Mouse (Mus musculus) CD4-positive, CD25-positive, alpha-beta regulatory T cell, adult 9 weeks (primary cell): ENCODE results near the gene Vmn2r50. TPM values are rescaled to one million over a fixed set of nuclear protein-coding genes. Genes with fewer than 3 reads are reported as not detected.

ENCODE experiments used
- polyA plus RNA-seq: library from polyadenylated mRNA; unstranded; fragments of 100-300 nt; shearing (Covaris generic); gene quantifications from one replicate; pipeline ENCODE4 v1.2.1, GENCODE M21; 2017

Gene Vmn2r50
- polyA plus RNA-seq, result not detected

DNA sequence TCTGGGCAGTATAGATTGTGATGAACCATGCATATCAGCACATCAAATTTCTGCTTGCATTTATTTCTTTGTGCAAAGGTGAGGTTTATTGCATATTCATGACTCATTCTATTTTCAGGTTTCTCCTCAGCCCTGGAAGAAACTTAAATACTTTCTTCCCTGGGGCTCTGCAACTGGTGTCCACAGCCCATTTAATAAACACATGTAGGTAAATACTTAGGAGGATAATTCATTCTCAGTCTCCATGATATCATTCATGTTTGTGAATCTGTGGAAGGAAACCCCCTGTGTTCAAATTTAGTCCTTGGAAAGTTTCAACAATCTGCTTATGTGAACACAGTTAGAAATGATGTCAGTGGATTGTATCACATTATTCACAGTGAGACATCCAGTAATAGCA lies at the start of gene Vmn2r50:
Gene Vmn2r50 (minus strand): TSS at position 101 of the 400 bp plus-strand sequence.

DNA sequence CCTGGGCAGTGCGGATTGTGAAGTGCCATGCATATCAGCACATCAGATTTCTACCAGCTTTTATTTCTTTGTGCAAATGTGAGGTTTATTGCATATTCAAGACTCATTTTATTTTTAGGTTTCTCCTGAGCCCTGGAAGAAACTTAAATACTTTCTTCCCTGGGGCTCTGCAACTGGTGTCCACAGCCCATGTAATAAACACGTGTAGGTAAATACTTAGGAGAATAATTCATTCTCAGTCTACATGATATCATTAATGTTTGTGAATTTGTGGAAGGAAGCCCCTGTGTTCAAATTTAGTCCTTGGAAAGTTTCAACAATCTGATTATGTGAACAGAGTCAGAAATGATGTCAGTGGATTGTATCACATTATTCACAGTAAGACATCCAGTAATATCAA lies 60.9 kb downstream of the Vmn2r50 start, which contains the start of gene Vmn2r49:
Gene Vmn2r49 (minus strand): TSS at position 101 of the 400 bp plus-strand sequence.

Other genes with a start within 250 kb of the Vmn2r50 start
- gene Vmn2r47, start 212.0 kb downstream of the Vmn2r50 start, polyA plus RNA-seq, result not detected
- not detected for gene Vmn2r48, start 99.7 kb downstream of the Vmn2r50 start, polyA plus RNA-seq
- gene Vmn2r49, start 61.0 kb downstream of the Vmn2r50 start, polyA plus RNA-seq, result not detected
- gene Vmn2r51, start 52.4 kb upstream of the Vmn2r50 start, polyA plus RNA-seq, result not detected
- 0.05 TPM for gene Vmn2r52, start 123.3 kb upstream of the Vmn2r50 start, polyA plus RNA-seq
- not detected for gene Vmn1r66, start 224.7 kb upstream of the Vmn2r50 start, polyA plus RNA-seq